Mouse (Mus musculus): ENCODE measurements around the gene Vcpkmt. TPM values are rescaled to one million over a fixed set of nuclear protein-coding genes. Genes with fewer than 3 reads are reported as not detected.
"Not testable (repeated sequence)": the region's sequence is repeated elsewhere in the genome, so short reads cannot be mapped to it uniquely, and the experiment has no call there.

The Vcpkmt gene
- polyA plus RNA-seq (2012; rRNA removed), result 31.4 TPM in 2 replicates

DNA sequence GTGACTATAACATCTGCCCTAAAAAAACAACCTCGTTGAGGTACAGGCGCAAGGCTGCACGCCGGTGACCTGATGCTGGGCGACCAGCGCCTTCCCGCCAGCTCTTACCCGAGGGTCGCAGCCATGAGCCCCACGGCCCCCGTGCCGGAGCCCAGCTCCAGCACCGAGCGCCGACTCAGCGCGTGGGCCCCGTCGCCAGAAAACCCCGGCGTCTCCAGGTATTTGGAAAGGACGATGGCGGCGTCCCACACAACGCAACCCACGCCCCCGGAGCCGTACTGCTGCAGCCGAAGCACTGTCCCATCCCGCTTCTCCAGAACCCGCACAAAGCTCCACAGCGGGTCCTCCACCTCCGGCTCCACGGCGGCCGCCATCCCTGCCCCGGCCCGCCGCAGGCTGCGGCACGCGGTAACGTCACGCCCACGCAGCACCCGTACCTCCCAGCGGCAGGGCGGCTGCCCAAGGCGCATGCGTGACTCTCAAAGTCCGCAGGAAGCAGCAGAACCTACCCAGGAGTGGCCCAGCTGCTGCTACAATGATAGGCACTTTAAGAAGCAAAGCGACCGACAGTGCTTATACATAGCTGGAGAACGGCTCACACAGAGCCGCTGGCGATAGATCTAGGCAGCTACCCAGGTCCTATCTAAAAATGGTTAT lies at the start of gene Vcpkmt:
TSS of gene Vcpkmt (minus strand) at position 416 of the 657 bp plus-strand sequence.
- TF ChIP-seq POLR2A (IDR thresholded peaks at IDR 0.05; ENCODE audit: extremely low read depth, insufficient read depth, low read length) (peak; percentile 78; the same call in 1 of the 2 replicates), CTCF (IDR thresholded peaks at IDR 0.05; ENCODE audit: extremely low read depth, insufficient read depth, low read length) (no peak)
- Histone ChIP-seq H3K4me3 (ENCODE audit: insufficient read depth, low read length) (peak within 1 kb of the TSS; percentile 77), H3K4me1 (ENCODE audit: control insufficient read depth, insufficient read depth, low read length) (peaks cover 6% of the 10 kb centered on the region), H3K27ac (ENCODE audit: insufficient read depth, low read length) (peak within 1 kb of the TSS; percentile 79)

- not testable (repeated sequence) for H3K4me1 ChIP-seq (ENCODE audit: control insufficient read depth, insufficient read depth, low read length); H3K4me3 ChIP-seq (ENCODE audit: insufficient read depth, low read length); H3K27ac ChIP-seq (ENCODE audit: insufficient read depth, low read length)
These were observed 35.8 kb upstream of the Vcpkmt start for GRCm38 (mm10) chr12:69618590-69618989.

GRCm38 (mm10) chr12:69604367-69604766 lies 21.5 kb upstream of the Vcpkmt start:
- Histone ChIP-seq H3K4me1 (ENCODE audit: control insufficient read depth, insufficient read depth, low read length) (no peaks in the 10 kb centered on the region), H3K27ac (ENCODE audit: insufficient read depth, low read length) (no peak overlapping the region), H3K4me3 (ENCODE audit: insufficient read depth, low read length) (no peak overlapping the region)
- TF ChIP-seq CTCF (IDR thresholded peaks at IDR 0.05; ENCODE audit: extremely low read depth, insufficient read depth, low read length) (no peak), POLR2A (IDR thresholded peaks at IDR 0.05; ENCODE audit: extremely low read depth, insufficient read depth, low read length) (no peak)

DNA sequence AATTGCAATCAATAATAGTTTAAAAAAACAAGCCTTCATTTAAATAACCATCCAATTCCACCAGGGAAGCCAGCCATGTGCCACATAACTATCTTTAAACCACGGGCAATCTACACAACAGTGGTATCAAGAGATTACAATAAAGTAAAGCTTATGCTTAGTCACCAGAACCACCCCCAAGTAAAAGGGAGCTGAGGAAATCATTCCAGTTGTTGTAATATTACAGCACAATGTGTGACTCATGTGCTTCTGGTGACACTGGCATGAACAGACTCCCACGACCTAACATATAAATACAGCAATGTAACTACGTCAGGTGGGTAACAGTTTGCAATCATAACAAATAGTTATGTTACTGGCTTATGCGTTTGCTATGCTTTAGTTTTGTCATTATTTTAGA lies 14.6 kb upstream of the Vcpkmt start:
- Histone ChIP-seq H3K4me3 (ENCODE audit: insufficient read depth, low read length) (no peak overlapping the region), H3K4me1 (ENCODE audit: control insufficient read depth, insufficient read depth, low read length) (no peaks in the 10 kb centered on the region), H3K27ac (ENCODE audit: insufficient read depth, low read length) (no peak overlapping the region)
- TF ChIP-seq CTCF (IDR thresholded peaks at IDR 0.05; ENCODE audit: extremely low read depth, insufficient read depth, low read length), result no peak
- no peak for TF ChIP-seq POLR2A (IDR thresholded peaks at IDR 0.05; ENCODE audit: extremely low read depth, insufficient read depth, low read length)

GRCm38 (mm10) chr12:69593130-69593529 lies 10.3 kb upstream of the Vcpkmt start:
- Histone ChIP-seq H3K4me3 (ENCODE audit: insufficient read depth, low read length) (no peak overlapping the region), H3K27ac (ENCODE audit: insufficient read depth, low read length) (no peak overlapping the region), H3K4me1 (ENCODE audit: control insufficient read depth, insufficient read depth, low read length) (no peaks in the 10 kb centered on the region)
- TF ChIP-seq CTCF (IDR thresholded peaks at IDR 0.05; ENCODE audit: extremely low read depth, insufficient read depth, low read length) (no peak), POLR2A (IDR thresholded peaks at IDR 0.05; ENCODE audit: extremely low read depth, insufficient read depth, low read length) (no peak)

GRCm38 (mm10) chr12:69583270-69583629 lies 422 bp upstream of the Vcpkmt start:
- Histone ChIP-seq H3K4me1 (ENCODE audit: control insufficient read depth, insufficient read depth, low read length) (peaks cover 6% of the 10 kb centered on the region), H3K27ac (ENCODE audit: insufficient read depth, low read length) (no peak overlapping the region), H3K4me3 (ENCODE audit: insufficient read depth, low read length) (peak overlapping the region; percentile 77)
- TF ChIP-seq POLR2A (IDR thresholded peaks at IDR 0.05; ENCODE audit: extremely low read depth, insufficient read depth, low read length) (no peak), CTCF (IDR thresholded peaks at IDR 0.05; ENCODE audit: extremely low read depth, insufficient read depth, low read length) (no peak)

- Histone ChIP-seq H3K27ac (ENCODE audit: insufficient read depth, low read length) (peak overlapping the region; percentile 79; the same call in 1 of the 2 replicates), H3K4me1 (ENCODE audit: control insufficient read depth, insufficient read depth, low read length) (peaks cover 6% of the 10 kb centered on the region)
- TF ChIP-seq CTCF (IDR thresholded peaks at IDR 0.05; ENCODE audit: extremely low read depth, insufficient read depth, low read length) (no peak), POLR2A (IDR thresholded peaks at IDR 0.05; ENCODE audit: extremely low read depth, insufficient read depth, low read length) (no peak)
These were observed 614 bp downstream of the Vcpkmt start for GRCm38 (mm10) chr12:69582216-69582612.

DNA sequence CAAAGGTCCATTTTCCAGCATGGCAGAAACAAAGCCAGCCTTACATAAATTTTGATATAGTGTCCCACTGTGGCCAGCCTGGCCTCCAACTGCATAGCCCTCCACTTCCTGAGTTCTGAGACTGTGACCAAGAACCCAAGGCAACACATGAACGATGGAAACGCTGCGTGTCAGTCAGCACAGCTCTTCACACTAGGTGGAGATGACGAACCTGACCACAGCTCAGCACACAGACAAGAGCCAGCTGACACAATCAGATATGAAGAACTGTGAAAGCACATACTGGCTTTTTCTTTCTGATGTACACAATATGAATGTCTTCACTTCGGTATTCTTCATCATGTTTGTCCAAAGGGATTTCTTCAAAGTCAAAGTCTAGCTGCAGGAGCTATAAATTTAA lies 3.2 kb downstream of the Vcpkmt start:
- H3K4me3 ChIP-seq (ENCODE audit: insufficient read depth, low read length), result no peak overlapping the region
- H3K4me1 ChIP-seq (ENCODE audit: control insufficient read depth, insufficient read depth, low read length), result peaks cover 6% of the 10 kb centered on the region
- no peak overlapping the region for H3K27ac ChIP-seq (ENCODE audit: insufficient read depth, low read length)
- TF ChIP-seq POLR2A (IDR thresholded peaks at IDR 0.05; ENCODE audit: extremely low read depth, insufficient read depth, low read length) (no peak), CTCF (IDR thresholded peaks at IDR 0.05; ENCODE audit: extremely low read depth, insufficient read depth, low read length) (no peak)

More at GRCm38 (mm10) chr12:69582216-69582612, 614 bp downstream of the Vcpkmt start:
- H3K4me3 ChIP-seq (ENCODE audit: insufficient read depth, low read length), result peak overlapping the region; percentile 77

DNA sequence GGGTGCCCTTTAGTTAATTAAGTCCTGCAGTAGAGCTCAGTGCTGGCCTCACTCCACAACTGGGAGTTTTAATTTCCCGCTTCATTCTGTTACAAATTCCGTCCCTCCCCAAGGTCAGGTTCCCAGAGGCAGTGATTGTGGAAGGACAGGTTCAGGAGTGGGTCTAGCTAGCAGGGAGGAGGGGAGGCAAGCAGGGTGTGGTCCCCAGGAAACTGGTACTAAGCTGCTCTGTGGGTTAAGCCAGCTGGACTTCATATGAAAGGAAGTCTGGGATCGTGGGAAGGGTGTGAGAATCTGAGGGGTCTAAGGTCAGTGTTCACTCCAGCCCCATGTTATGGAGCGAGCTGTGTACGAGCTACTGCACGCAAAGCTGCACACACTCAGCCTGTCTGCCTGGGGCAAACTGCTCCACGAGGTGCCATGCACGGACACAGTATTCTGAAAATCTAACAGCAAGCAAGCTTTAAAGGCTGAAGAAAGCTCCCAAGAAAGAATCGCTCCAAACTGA lies 6.7 kb downstream of the Vcpkmt start:
- H3K4me1 ChIP-seq (ENCODE audit: control insufficient read depth, insufficient read depth, low read length), result peaks cover 3% of the 10 kb centered on the region
- H3K27ac ChIP-seq (ENCODE audit: insufficient read depth, low read length), result no peak overlapping the region
- no peak for TF ChIP-seq CTCF (IDR thresholded peaks at IDR 0.05; ENCODE audit: extremely low read depth, insufficient read depth, low read length)
- TF ChIP-seq POLR2A (IDR thresholded peaks at IDR 0.05; ENCODE audit: extremely low read depth, insufficient read depth, low read length), result no peak
- H3K4me3 ChIP-seq (ENCODE audit: insufficient read depth, low read length), result no peak overlapping the region

All from cortical plate, adult 2 months (tissue).